Mouse (Mus musculus): ENCODE measurements at regions not wholly inside any gene's neighbourhood (a gene's known extent, or its start where the extent isn't known, plus 50 kb on each side); places are given as distances from the start of the nearest gene placed in this dataset.
"Not testable (repeated sequence)": the region's sequence is repeated elsewhere in the genome, so short reads cannot be mapped to it uniquely, and the experiment has no call there.

DNA sequence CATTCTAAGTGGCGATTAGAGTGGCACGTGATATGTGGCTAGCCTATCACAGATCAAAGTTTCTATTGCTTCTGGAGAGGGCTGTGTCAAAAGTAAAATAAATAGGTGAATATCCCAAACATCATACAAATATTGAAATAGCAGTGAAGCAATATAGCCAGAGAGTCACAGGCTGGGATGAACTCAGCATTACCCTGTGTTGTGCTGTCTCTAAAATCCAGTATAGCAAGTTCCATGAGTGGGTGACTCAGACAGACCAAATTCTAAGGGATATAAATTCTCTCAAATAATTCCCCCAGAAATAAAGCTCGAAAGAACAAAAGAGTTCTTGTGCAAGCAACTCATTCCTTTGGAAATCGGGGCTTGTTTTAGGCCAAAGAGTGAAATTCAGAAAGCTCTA lies 943.2 kb downstream of the Diaph3 start:
- DNase-seq (ENCODE audit: low spot score): no peak

GRCm38 (mm10) chr14:86184663-86185381 lies 956.2 kb downstream of the Diaph3 start:
- DNase-seq (ENCODE audit: low spot score): no peak

DNA sequence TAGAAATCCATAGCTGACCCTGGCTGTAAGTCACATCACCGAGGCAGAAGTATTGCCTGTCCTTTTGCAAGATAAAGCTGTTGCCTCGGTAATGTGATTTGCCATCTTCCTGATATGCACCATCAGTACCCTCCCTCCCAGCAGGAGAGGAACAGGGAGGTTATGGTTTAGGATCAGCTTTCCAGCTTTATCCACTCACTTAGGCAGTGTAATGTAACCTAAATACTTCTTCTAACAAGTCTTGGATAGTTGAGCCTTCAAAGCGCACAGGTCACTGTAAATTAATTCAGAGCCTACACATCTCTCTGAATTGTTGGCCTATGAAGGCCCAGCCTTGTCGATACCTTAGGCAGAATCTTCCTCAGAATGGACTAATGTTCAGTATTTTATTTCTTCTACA lies 962.5 kb downstream of the Diaph3 start:
- no peak for DNase-seq (ENCODE audit: low spot score)

- no peak for DNase-seq (ENCODE audit: low spot score)
Measured at GRCm38 (mm10) chr14:86171118-86171517, 969.9 kb downstream of the Diaph3 start.

DNA sequence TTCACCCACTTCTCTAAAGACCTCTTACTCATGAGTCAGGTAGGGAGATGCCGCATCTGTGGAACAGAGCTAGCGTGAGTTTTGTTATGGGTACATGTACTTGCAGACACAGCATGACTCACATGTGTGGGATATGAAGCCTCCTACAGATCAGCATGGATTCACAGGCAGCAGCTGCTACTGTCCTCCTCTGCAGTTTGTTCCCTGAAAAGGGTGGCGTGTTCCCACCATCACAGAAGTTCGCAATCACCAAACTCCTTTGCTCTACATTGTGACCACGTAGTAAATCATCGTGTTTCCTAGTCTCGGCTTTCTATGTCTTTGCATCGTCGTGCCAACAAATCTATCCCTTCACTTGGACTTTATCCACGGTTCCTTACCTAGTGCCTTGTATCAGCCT lies 981.9 kb downstream of the Diaph3 start:
- DNase-seq (ENCODE audit: low spot score): no peak

GRCm38 (mm10) chr14:86154688-86155087 lies 986.3 kb downstream of the Diaph3 start:
- DNase-seq (ENCODE audit: low spot score): no peak

DNA sequence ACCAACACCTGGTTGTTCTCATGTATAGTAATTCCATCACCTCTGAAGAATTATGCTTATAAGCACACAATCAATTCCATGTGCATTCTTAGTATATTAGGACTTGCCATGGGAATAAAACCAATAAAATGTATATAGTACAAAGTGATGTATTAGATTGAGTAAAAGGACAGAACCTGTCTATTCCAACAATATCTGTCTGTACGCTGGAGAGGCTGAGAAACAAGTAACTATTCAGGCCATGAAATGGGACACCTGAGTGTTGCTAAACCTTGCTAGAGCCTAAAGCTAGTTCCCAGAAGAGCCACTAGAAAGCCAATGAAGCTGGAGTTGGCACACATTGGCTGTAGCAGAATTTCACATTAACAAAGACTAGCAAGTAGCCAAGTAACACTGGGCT lies 989.8 kb downstream of the Diaph3 start:
- no peak for DNase-seq (ENCODE audit: low spot score)

- no peak for DNase-seq (ENCODE audit: low spot score)
Measured at GRCm38 (mm10) chr14:86150329-86150866, 990.6 kb downstream of the Diaph3 start.

DNA sequence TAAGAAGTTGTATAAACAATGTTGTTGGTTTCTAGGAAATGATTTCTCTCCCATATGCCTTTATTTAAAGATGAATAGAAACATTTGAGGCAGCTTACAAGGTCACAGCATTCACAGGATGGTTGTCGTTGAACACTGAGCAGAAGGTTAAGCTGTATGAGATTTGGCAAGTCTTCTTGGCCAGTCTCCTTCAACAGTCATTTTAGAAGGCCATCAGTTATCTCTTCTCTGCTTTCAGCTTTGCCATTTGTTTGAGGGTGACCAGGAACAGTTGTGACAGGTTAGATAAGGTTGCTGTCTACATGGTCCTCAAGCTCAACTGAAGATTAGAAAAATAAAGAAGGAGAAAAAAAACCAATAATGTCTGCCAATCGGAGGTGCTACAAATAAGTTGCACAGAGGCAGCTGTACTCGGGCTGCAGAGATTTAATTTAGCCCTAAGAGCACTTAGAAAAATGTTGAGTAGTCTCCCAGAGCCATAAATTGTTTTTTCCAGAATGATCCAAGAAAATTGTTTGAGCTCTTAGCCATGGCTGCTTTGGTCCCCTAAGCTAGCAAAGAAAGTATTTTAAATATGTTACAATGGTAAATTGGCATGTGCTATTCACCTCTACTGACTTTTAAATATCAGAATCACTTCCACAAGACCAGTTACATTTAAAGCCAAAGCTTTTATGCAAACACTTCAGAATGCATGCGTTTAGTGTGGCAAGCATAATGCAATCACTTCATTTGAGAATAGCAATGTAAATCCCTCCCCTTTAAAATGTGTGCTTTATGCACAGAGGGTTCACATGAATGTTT lies 1025.6 kb downstream of the Diaph3 start:
- no peak for DNase-seq (ENCODE audit: low spot score)

DNA sequence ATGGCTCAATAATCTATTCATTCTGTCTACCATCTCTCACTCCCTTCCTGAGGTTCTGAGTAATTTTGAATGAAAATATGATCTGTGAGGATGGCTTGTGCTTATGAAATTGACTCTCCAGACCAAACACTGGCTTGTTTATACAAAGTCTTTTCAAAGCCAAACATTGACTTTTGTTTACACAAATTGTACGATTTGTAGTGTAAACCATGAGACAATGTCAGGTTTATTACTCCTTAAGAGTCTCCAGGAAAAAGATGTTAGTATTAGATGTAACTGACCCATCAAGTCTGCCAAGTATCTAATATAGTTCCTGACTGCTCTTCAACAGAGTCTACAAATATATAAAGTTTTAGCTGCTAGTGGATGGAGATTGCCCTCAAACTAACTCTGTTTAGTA lies 1039.5 kb downstream of the Diaph3 start:
- DNase-seq (ENCODE audit: low spot score): no peak

DNA sequence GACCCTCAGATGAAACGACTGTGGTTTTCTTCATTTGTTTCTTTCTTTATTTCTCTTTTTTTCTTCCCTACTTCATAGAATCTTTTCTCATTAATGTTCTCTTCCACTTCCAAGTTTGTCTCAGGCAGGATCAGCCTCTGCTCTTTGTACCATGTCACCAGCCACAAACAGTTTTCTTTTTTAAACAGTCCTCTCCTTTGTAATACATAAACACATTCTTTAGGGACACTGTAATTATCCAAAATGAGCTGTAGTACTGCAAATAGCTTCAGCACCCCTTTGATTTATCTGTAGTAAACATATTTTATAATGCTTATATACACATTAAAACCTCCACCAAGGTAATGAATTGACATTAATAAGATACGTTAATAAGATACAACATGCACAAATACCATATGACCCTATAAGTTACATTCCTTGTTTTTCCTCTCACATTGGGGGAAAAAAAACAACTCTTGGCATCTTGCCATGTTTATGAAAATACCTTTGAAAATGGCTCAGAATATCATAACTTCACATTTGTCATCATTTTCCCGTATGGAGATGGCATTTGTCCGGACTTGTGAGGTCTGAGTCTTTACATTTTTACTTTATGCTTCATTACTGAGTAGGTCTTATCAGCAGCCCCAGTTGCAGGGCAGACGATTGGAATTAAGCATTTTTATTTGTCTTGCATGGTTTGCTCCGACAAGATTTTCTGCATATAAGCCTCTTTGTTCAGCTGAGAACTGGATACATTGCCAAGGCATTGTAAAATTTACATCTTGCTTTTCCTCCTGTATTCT lies 1070.5 kb downstream of the Diaph3 start:
- DNase-seq (ENCODE audit: low spot score): no peak

DNA sequence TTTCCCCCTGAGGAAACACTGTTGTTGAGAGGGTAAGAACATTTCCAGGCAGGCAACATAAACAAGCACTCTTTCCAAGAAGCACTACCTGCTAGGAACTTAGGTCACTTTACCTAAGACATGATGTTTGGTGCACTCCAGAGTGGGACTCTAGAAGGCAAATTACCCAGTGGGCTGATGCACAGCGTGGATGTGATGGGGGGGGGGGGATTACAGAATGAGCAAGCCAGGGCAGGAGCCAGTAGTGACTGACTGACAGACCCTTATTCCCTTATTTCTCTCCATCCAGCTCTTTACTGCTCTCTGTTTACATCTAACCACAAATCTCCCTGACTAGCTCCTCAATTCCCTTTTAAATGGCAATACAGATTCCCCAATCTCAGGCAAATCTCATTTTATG lies 1071.7 kb downstream of the Diaph3 start:
- no peak for DNase-seq (ENCODE audit: low spot score)

GRCm38 (mm10) chr14:86067743-86068142 lies 1073.3 kb downstream of the Diaph3 start:
- no peak for DNase-seq (ENCODE audit: low spot score)

- DNase-seq (ENCODE audit: low spot score): no peak
Measured at GRCm38 (mm10) chr14:86063620-86063943, 1077.5 kb downstream of the Diaph3 start.

GRCm38 (mm10) chr14:86062885-86063619 lies 1078.0 kb downstream of the Diaph3 start:
- no peak for DNase-seq (ENCODE audit: low spot score)

GRCm38 (mm10) chr14:86056991-86057390 lies 1084.0 kb downstream of the Diaph3 start:
- DNase-seq (ENCODE audit: low spot score): no peak

DNA sequence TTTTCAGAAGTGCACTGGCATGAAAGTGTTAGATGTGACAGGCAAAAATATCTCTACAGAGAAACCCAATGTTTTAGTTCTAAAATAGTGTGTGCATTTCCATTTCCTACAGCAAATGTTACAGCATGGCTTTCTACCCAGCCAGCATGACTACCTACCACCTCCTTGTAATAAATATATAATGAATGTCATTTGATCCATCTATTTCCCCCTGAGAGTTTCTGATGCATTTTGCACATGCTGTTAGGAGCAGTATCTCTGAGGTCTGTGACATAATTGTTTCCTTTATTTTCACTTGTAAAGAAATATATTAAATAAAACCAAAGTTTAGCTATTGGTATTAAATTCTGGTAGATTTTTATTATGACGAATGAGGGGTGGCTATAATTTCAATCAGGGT lies 1086.4 kb downstream of the Diaph3 start:
- DNase-seq (ENCODE audit: low spot score): no peak

GRCm38 (mm10) chr14:86029401-86029800 lies 1111.6 kb downstream of the Diaph3 start:
- no peak for DNase-seq (ENCODE audit: low spot score)

DNA sequence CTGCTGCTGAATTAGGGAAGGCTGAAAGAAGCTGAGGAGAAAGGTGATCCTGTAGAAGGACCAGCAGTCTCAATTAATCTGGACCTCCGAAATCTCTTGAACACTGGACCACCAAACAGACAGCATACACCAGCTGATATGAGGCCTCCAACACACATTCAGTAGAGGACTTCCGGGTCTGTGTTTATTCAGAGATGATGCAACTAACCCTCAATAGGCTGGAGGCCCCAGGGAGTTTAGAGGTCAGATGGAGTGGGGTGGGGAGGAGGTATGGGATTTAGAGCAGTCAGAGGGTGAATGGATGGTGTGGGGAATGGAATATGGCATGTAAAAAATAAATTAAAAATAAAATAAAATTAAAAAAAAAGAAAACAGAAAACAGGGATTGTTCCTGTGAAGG lies 1123.4 kb downstream of the Diaph3 start:
- DNase-seq (ENCODE audit: low spot score): not testable (repeated sequence)

Data from ovary, postnatal 14 days (tissue).